Comparison of ENCODE assay signal across 21 mouse cellular contexts in the genomic region with DNA sequence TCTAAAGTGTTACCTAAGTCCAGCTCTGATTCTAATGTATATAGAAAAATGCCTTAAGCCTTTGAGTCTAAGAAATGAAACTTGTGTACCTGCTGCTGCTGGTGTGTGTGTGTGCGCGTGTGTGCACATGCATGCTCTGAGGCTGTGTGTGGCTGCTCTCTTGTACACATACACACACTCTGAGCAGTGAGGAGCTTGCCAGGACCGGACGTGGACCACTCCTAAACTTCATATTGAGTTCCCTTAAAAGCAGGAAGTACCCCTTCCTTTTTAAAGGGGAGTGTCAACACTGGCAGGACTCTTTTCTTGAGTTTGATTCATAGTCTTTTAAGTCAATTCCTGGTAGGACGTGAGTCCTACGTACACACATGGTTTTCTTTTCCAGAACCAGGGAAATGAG.
"Had no signal": no experiment of that assay in that cellular context is flagged by ENCODE, and none has a peak within 500 bp of the region (broad histone marks: within the 10 kb centered on the region; RNA-seq: fewer than 3 reads in every experiment).

No protein-coding gene starts in this region.

- H3K4me2 ChIP-seq: forebrain, embryonic 15.5 days; heart, embryonic 11.5 days; heart, embryonic 13.5 days; heart, embryonic 15.5 days; hindbrain, embryonic 13.5 days; hindbrain, embryonic 15.5 days; limb, embryonic 13.5 days; limb, embryonic 15.5 days; liver, embryonic 12.5 days had no signal

- H3K27me3 ChIP-seq: forebrain, embryonic 15.5 days; heart, embryonic 15.5 days; hindbrain, embryonic 13.5 days; hindbrain, embryonic 15.5 days; limb, embryonic 13.5 days; limb, embryonic 15.5 days; liver, embryonic 12.5 days had no signal

- H3K9me3 ChIP-seq: forebrain, embryonic 15.5 days; heart, embryonic 13.5 days; heart, embryonic 15.5 days; hindbrain, embryonic 13.5 days; hindbrain, embryonic 15.5 days; limb, embryonic 13.5 days; limb, embryonic 15.5 days; liver, embryonic 12.5 days had no signal

- H3K4me1 ChIP-seq: forebrain, embryonic 15.5 days; hindbrain, embryonic 13.5 days; hindbrain, embryonic 15.5 days; limb, embryonic 15.5 days; liver, embryonic 12.5 days had no signal

- H3K9ac ChIP-seq: forebrain, embryonic 15.5 days; forebrain, postnatal 0 days; heart, embryonic 13.5 days; heart, embryonic 15.5 days; hindbrain, embryonic 13.5 days; hindbrain, embryonic 15.5 days; limb, embryonic 13.5 days; limb, embryonic 15.5 days; liver, embryonic 12.5 days had no signal

- H3K4me3 ChIP-seq: forebrain, embryonic 15.5 days; heart, embryonic 13.5 days; heart, embryonic 15.5 days; hindbrain, embryonic 13.5 days; hindbrain, embryonic 15.5 days; limb, embryonic 13.5 days; limb, embryonic 15.5 days; liver, embryonic 12.5 days had no signal

- H3K36me3 ChIP-seq: forebrain, embryonic 15.5 days; heart, embryonic 13.5 days; heart, embryonic 15.5 days; hindbrain, embryonic 13.5 days; hindbrain, embryonic 15.5 days; limb, embryonic 13.5 days; limb, embryonic 15.5 days; liver, embryonic 12.5 days had no signal

- DNase-seq: forebrain, postnatal 0 days; gastrocnemius, postnatal 14 days; gastrocnemius, postnatal 36 days; heart, postnatal 14 days; heart, postnatal 36 days; kidney, adult 18-20 months; layer of hippocampus, adult 9-11 months; layer of hippocampus, postnatal 36 days; left cerebral cortex, postnatal 4 days had no signal

- H3K27ac ChIP-seq: forebrain, embryonic 15.5 days; heart, embryonic 13.5 days; heart, embryonic 15.5 days; hindbrain, embryonic 13.5 days; hindbrain, embryonic 15.5 days; hindbrain, postnatal 0 days; kidney, postnatal 0 days; limb, embryonic 13.5 days; limb, embryonic 15.5 days; liver, embryonic 12.5 days had no signal

- ATAC-seq: forebrain, embryonic 15.5 days; forebrain, postnatal 0 days; hindbrain, postnatal 0 days; intestine, embryonic 16.5 days; liver, embryonic 12.5 days had no signal
